Mouse (Mus musculus): ENCODE results near the gene Epb41l2. TPM values are rescaled to one million over a fixed set of nuclear protein-coding genes. Genes with fewer than 3 reads are reported as not detected.

Gene Epb41l2
- polyA plus RNA-seq, 1 experiment from 2014 or later, result 16.2 TPM

- H3K4me1 ChIP-seq, result no peaks in the 10 kb centered on the region
- H3K4me2 ChIP-seq, result no peak overlapping the region
- H3K27ac ChIP-seq, result no peak overlapping the region
- 61% methylated on average over 9 of the region's 9 CpGs for WGBS (ENCODE audit: insufficient replicate concordance)
- no peaks in the 10 kb centered on the region for H3K27me3 ChIP-seq (replicated peaks)
- no peaks in the 10 kb centered on the region for H3K9me3 ChIP-seq (replicated peaks)
- H3K4me3 ChIP-seq, result no peak overlapping the region
- H3K9ac ChIP-seq, result no peak overlapping the region
- no peak for ATAC-seq
- H3K36me3 ChIP-seq, result no peaks in the 10 kb centered on the region
Observed at GRCm38 (mm10) chr10:25331321-25332049, 28.1 kb upstream of the Epb41l2 start.

GRCm38 (mm10) chr10:25333390-25334079 is 26.1 kb upstream of the Epb41l2 start:
- Histone ChIP-seq H3K9me3 (replicated peaks) (no peaks in the 10 kb centered on the region), H3K27ac (no peak overlapping the region), H3K27me3 (replicated peaks) (no peaks in the 10 kb centered on the region), H3K36me3 (no peaks in the 10 kb centered on the region), H3K4me3 (no peak overlapping the region), H3K4me2 (no peak overlapping the region), H3K9ac (no peak overlapping the region), H3K4me1 (no peaks in the 10 kb centered on the region)
- WGBS (ENCODE audit: insufficient replicate concordance), result 63% methylated on average over 4 of the region's 4 CpGs
- ATAC-seq, result no peak

- no peak for ATAC-seq
Observed at GRCm38 (mm10) chr10:25340675-25341074, 18.9 kb upstream of the Epb41l2 start.

GRCm38 (mm10) chr10:25342801-25343200 is 16.8 kb upstream of the Epb41l2 start:
- Histone ChIP-seq H3K27ac (no peak overlapping the region), H3K9ac (no peak overlapping the region), H3K36me3 (no peaks in the 10 kb centered on the region), H3K4me2 (no peak overlapping the region), H3K4me1 (no peaks in the 10 kb centered on the region), H3K9me3 (replicated peaks) (no peaks in the 10 kb centered on the region), H3K4me3 (no peak overlapping the region), H3K27me3 (replicated peaks) (no peaks in the 10 kb centered on the region)
- no peak for ATAC-seq

More at GRCm38 (mm10) chr10:25340675-25341074, 18.9 kb upstream of the Epb41l2 start:
- Histone ChIP-seq H3K4me2 (no peak overlapping the region), H3K4me3 (no peak overlapping the region), H3K9me3 (replicated peaks) (no peaks in the 10 kb centered on the region), H3K36me3 (no peaks in the 10 kb centered on the region), H3K9ac (no peak overlapping the region), H3K27me3 (replicated peaks) (no peaks in the 10 kb centered on the region), H3K27ac (no peak overlapping the region), H3K4me1 (no peaks in the 10 kb centered on the region)
- WGBS (ENCODE audit: insufficient replicate concordance), result 82% methylated on average over 5 of the region's 5 CpGs

GRCm38 (mm10) chr10:25353941-25354340 is 5.7 kb upstream of the Epb41l2 start:
- 66% methylated on average over 3 of the region's 3 CpGs for WGBS (ENCODE audit: insufficient replicate concordance)
- H3K4me3 ChIP-seq, result no peak overlapping the region
- no peaks in the 10 kb centered on the region for H3K9me3 ChIP-seq (replicated peaks)
- no peak overlapping the region for H3K27ac ChIP-seq
- no peaks in the 10 kb centered on the region for H3K4me1 ChIP-seq
- no peaks in the 10 kb centered on the region for H3K36me3 ChIP-seq
- no peak for ATAC-seq
- no peak overlapping the region for H3K4me2 ChIP-seq
- H3K27me3 ChIP-seq (replicated peaks), result 0 out of 2 replicates have a peak, but pooled peaks cover 6% of the 10 kb centered on the region
- no peak overlapping the region for H3K9ac ChIP-seq

- Histone ChIP-seq H3K4me2 (no peak overlapping the region), H3K4me3 (no peak overlapping the region), H3K27me3 (replicated peaks) (0 out of 2 replicates have a peak, but pooled peaks cover 6% of the 10 kb centered on the region), H3K9me3 (replicated peaks) (no peaks in the 10 kb centered on the region), H3K9ac (no peak overlapping the region), H3K4me1 (peaks cover 4% of the 10 kb centered on the region), H3K36me3 (no peaks in the 10 kb centered on the region), H3K27ac (no peak overlapping the region)
- ATAC-seq, result no peak
- 80% methylated on average over 7 of the region's 7 CpGs for WGBS (ENCODE audit: insufficient replicate concordance)
Observed at GRCm38 (mm10) chr10:25354390-25354789, 5.2 kb upstream of the Epb41l2 start.

GRCm38 (mm10) chr10:25359959-25360811 is 587 bp downstream of the Epb41l2 start:
- peak overlapping the region; percentile 92 for H3K9ac ChIP-seq
- H3K36me3 ChIP-seq, result no peaks in the 10 kb centered on the region
- peak overlapping the region; percentile 79 for H3K27ac ChIP-seq
- peaks cover 30% of the 10 kb centered on the region for H3K4me1 ChIP-seq
- ATAC-seq, result no peak; the same call in 1 of the 2 replicates
- peak overlapping the region; percentile 81 for H3K4me3 ChIP-seq
- no peaks in the 10 kb centered on the region; the same call in 1 of the 2 replicates for H3K27me3 ChIP-seq (replicated peaks)
- WGBS (ENCODE audit: insufficient replicate concordance), result under 1% methylated on average over 51 of the region's 84 CpGs
- no peaks in the 10 kb centered on the region for H3K9me3 ChIP-seq (replicated peaks)
- H3K4me2 ChIP-seq, result peak overlapping the region; percentile 95

- Histone ChIP-seq H3K27me3 (replicated peaks) (no peaks in the 10 kb centered on the region; the same call in 1 of the 2 replicates), H3K4me3 (no peak overlapping the region), H3K27ac (no peak overlapping the region), H3K9ac (no peak overlapping the region), H3K9me3 (replicated peaks) (no peaks in the 10 kb centered on the region), H3K4me1 (peaks cover 48% of the 10 kb centered on the region), H3K4me2 (peak overlapping the region; percentile 17; the same call in 1 of the 2 replicates), H3K36me3 (no peaks in the 10 kb centered on the region)
- WGBS (ENCODE audit: insufficient replicate concordance), result 54% methylated on average over 6 of the region's 6 CpGs
- ATAC-seq, result no peak
Observed at GRCm38 (mm10) chr10:25362235-25362634, 2.6 kb downstream of the Epb41l2 start.

GRCm38 (mm10) chr10:25365158-25365557 is 5.6 kb downstream of the Epb41l2 start:
- Histone ChIP-seq H3K9me3 (replicated peaks) (no peaks in the 10 kb centered on the region), H3K4me1 (peaks cover 42% of the 10 kb centered on the region), H3K9ac (no peak overlapping the region), H3K4me3 (no peak overlapping the region), H3K4me2 (no peak overlapping the region), H3K27ac (no peak overlapping the region), H3K27me3 (replicated peaks) (no peaks in the 10 kb centered on the region; the same call in 1 of the 2 replicates), H3K36me3 (no peaks in the 10 kb centered on the region)
- WGBS (ENCODE audit: insufficient replicate concordance), result 59% methylated on average over 7 of the region's 7 CpGs
- no peak for ATAC-seq

- whole genome bisulfite sequencing (ENCODE audit: insufficient replicate concordance), result 54% methylated on average over 7 of the region's 7 CpGs
- no peak overlapping the region for H3K4me3 ChIP-seq
- no peaks in the 10 kb centered on the region for H3K36me3 ChIP-seq
- no peaks in the 10 kb centered on the region for H3K27me3 ChIP-seq (replicated peaks)
- H3K9me3 ChIP-seq (replicated peaks), result no peaks in the 10 kb centered on the region
- H3K4me1 ChIP-seq, result peaks cover 37% of the 10 kb centered on the region
- no peak overlapping the region for H3K9ac ChIP-seq
- H3K27ac ChIP-seq, result no peak overlapping the region
- no peak for ATAC-seq
- H3K4me2 ChIP-seq, result no peak overlapping the region
Observed at GRCm38 (mm10) chr10:25365708-25366107, 6.1 kb downstream of the Epb41l2 start.

GRCm38 (mm10) chr10:25366691-25367090 is 7.1 kb downstream of the Epb41l2 start:
- Histone ChIP-seq H3K4me2 (no peak overlapping the region), H3K9ac (no peak overlapping the region), H3K9me3 (replicated peaks) (no peaks in the 10 kb centered on the region), H3K4me1 (peaks cover 37% of the 10 kb centered on the region), H3K27me3 (replicated peaks) (no peaks in the 10 kb centered on the region), H3K4me3 (no peak overlapping the region), H3K27ac (no peak overlapping the region), H3K36me3 (no peaks in the 10 kb centered on the region)
- no peak for ATAC-seq
- 36% methylated on average over 5 of the region's 5 CpGs for WGBS (ENCODE audit: insufficient replicate concordance)

- H3K4me2 ChIP-seq, result no peak overlapping the region
- H3K4me1 ChIP-seq, result peaks cover 49% of the 10 kb centered on the region
- H3K27me3 ChIP-seq (replicated peaks), result no peaks in the 10 kb centered on the region
- no peak overlapping the region for H3K27ac ChIP-seq
- H3K4me3 ChIP-seq, result no peak overlapping the region
- H3K36me3 ChIP-seq, result no peaks in the 10 kb centered on the region
- WGBS (ENCODE audit: insufficient replicate concordance), result 73% methylated on average over 3 of the region's 3 CpGs
- H3K9ac ChIP-seq, result no peak overlapping the region
- H3K9me3 ChIP-seq (replicated peaks), result no peaks in the 10 kb centered on the region
- no peak for ATAC-seq
Observed at GRCm38 (mm10) chr10:25368928-25369327, 9.3 kb downstream of the Epb41l2 start.
